Mouse (Mus musculus): ENCODE results near the gene BC035044.
A peak's percentile ranks its signal among the peaks of the same experiment; 100 is the strongest.

BC035044 gene

DNA sequence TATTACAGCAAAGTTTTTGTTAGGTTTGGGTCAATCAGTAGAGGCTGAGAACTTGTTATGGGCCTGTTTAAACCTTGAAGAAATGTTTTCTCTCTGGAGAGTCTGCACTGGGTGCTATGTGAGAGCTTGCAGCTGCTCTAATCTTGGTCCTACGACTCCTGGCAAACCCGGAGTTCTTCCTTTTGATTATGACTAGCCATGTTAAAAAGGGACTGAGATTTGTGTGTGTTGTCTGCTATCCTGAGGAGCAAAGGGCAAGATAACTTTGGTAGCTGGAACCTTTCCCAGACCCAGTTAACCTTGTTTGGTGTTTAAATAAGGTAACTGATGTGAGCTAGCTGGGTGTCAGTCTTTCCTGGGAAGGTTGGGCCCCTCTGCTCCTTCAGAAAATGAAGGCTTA, 40.3 kb downstream of the BC035044 start:
- DNase-seq (ENCODE audit: low read depth, low spot score): no peak

DNA sequence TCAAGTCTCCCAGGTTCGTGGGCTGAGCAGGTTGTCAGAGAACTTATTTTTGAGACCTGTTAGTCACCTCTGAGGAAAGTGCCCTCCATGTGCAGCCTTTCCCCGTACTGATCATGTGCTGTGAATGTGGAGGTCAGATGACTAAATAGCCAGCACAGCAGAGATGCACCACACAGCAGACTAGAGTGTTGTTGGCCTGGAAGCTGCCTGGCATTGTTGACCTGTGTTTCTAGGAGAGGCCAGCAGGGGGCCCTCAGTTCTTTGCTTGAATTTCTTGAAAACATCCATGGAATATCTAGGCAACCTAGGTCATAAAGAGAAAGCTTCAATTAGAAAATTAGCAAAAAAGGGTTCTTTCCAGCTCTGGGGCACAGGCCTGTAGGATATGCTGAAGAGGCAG, 41.0 kb downstream of the BC035044 start:
- DNase-seq (ENCODE audit: low read depth, low spot score): peak; percentile 64

DNA sequence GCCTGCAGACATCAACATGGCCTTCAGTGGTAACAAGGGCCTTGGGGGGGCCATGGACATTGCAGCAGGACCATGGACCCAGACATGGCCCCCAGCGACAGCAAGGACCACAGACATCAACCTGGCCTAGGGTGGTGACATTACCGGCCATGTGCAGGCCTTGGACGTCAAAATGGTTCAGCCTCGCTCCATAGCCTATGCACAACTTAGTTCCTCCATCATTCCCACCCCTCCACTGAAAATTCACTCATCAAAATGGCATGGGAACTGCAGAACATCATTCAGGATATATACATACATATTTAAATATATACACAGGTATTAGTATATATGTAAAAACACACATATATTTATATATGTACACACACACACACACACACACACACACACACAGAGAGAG, 43.5 kb downstream of the BC035044 start:
- DNase-seq (ENCODE audit: low read depth, low spot score): no peak

DNA sequence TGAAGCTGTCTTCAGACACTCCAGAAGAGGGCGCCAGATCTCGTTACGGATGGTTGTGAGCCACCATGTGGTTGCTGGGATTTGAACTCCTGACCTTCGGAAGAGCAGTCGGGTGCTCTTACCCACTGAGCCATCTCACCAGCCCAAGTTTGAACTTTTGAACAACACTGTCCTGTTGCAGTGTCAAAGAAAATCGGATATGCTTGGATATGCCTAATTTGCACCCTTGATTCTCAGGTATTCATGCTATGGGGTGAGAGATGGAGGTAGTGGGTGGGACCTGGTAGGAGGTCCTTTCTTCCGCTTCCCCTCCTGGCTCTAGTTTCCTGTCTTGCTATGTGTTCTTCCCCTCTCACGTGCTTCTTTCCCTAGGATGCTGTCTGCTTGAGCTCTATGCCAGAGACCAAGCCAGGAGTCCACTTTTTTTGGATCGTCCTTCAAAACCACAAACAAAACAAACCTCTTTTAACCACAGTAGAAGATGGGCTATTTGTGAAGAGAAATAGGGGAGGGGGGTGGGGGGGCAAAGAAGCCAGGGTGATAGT, 44.9 kb downstream of the BC035044 start:
- DNase-seq (ENCODE audit: low read depth, low spot score): no peak

DNA sequence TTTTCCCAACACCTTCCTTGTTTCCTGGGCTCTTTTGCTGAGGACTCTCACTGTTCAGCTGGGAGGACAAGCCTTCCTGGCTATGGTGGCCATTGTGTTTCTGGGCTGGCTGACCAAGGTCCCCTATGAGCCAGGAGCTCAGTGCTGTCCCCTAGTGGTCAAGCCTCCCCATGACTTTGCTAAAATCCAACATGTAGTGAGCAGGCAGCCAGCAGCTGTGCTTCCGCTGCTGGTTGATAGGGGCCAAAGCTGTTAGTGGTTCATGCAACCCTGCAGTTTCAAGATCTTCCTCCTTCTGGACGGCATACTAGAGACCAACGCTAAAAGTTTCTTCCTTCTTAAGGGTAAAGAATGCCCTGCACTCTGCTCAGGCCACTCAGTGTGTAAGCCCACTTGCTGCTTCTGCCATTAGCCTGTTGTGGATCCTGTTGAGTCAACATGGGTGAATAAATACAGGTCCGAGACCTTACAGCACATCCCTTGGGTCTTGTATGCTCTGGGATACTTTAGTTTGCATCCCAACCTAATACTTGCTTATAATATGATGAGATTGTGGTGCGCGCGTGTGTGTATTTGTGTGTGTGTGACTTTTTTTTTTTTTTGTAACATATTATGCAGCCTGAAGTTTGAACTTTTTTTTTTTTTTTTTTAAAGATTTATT, 45.5 kb downstream of the BC035044 start:
- DNase-seq (ENCODE audit: low read depth, low spot score): peak; percentile 84

DNA sequence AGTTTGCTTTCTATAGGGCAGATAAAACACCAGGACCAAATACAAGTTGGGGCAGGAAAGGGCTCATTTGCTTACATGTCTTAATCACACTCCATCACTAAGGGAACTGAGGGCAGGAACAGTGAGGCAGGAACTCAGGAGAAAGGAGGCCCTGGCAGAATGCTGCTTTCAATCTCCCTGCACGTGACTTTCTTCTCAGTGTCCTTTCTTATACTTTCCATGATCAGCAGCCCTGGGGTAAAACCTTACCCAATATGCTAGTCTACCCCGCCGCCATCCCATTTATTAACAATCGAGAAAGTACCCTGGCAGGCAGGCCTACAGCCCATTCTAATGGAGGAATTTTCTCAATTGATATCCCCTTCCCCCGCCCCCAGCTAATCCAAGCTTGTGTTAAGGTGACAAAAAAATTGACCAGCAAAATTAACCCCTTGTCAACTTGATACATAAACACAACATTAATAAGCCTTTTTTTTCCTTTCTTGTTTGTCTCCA, 46.3 kb downstream of the BC035044 start:
- no peak for DNase-seq (ENCODE audit: low read depth, low spot score)

DNA sequence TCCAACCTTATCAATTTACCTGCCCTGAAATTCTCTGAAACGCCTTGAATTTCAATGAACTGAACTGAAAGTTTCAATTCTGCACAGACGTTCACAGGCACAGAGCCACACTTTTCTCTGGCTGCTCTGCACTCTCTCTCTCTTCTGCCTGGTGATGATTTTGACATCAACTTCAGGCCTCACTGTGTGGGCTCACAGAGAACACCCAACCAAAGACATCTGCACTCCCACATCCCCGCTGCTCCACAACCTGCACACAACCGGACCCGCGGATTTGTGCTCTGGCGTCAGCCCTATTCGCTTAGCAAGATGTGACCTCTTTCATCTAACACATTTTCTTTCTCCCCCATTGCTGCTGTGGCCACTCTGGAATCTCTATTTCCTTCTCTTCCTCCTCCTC, 46.8 kb downstream of the BC035044 start:
- peak; percentile 36 for DNase-seq (ENCODE audit: low read depth, low spot score)

DNA sequence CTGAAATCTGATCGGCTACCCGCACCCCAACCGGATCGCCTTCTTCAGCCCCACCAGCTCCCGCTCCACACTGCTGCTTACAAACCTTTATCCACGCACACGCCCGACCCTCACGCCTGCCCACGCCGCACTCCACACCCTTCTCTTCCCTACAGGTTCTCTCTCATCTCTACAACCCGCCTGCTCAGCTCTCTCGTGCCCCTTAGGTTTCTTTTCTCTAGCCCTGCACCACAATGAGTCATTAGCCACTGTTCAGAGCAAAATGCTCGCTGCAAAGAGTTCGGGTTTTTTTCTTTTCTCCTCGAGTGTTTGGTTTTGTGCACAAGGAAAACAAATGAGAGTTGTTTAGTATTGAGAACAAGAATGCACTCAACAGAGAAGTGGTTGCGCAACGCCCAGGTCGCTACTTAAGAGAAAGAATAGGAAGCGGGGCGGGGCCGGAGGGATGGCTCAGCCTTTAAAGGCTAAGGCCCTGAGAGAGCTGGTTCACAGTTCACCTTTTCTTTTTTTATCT, 47.4 kb downstream of the BC035044 start:
- DNase-seq (ENCODE audit: low read depth, low spot score): peak; percentile 81

DNA sequence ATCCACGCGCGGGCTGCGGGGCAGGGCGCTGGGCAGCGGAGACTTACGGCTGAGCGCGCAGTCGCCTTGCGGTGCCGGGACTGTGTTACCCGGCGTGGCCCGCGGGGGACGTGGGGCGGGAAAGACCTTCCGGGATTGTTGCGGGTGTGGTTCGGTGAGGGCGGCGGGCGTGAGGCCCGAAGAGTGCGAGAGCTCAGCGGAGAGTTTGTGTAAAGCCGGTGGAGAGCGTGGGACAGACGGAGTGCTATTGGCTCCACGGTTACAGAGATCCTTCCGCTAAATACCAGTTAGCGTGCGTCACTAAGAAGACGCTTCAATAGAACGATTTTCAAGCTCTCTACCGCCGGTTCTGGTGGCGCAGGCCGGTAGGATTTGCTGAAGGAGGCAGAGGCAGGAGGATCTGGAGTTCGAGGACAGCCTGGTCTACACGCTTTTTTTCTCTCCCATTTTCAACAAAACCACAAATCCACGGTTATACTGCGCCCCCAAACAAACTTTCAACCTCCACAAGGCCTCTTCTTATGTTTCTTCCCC, 47.9 kb downstream of the BC035044 start:
- peak; percentile 97 for DNase-seq (ENCODE audit: low read depth, low spot score)

DNA sequence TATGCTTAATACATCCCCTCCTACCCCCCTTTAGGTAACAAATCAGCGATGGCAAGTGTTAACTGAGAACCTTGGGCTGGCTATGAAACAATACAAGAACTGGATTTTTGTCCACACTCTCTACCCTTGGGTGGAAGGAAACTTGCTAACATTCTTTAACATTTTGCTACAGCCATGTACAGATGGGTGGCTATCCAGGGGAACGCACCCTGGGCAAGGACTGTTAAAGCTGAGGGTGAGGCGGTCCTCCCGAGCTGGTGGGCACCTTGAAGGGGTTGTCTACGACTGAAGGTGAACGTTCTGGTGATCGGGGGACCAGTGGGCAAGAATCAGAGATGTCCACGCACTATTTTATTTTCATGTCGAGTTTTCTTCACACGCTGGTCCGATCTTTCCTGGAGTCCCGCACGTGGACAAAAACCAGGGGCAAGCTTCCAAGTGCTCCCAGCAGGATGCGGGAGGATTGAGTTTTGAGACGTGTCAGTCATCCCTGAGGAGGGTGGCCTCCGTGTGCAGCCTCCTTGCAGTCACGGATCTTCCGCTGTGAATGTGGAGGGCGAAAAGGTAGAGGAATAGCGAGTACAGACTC, 48.5 kb downstream of the BC035044 start:
- no peak for DNase-seq (ENCODE audit: low read depth, low spot score)

DNA sequence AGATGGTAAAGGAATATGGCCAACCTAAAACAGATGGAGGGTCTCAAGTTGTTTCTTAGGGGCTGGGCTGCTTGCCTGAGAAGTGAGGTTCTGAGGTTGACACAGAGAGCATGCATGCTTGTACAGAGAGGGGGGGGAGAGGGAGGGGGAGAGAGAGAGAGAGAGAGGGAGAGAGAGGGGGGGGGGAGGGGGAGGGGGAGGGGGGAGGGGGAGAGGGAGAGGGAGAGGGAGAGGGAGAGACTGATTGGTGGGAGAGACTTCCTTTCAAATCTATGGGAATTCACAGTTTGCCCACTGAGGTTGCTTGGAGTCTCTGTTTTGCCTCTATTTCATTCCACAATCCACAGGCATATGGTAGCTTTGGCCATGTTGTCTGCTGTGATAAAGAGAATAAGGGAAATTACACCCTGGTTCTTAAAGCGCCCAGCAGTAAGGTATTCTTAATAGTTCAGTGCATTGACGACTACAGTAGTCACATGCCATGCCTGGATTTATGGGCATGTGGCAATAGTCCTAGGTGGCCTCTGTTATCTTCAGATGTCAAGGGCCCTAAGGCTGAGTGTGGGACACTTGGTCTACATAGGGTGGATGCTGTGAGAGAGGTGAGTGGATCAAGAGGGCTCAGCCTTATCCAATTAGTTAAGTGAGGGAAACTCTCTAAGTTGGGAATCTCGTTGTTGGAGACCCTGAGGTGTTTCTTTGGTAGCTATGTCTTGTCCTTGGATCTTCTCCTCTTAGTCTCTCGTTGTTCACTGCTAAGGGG, 49.4 kb downstream of the BC035044 start:
- peak; percentile 36 for DNase-seq (ENCODE audit: low read depth, low spot score)

DNA sequence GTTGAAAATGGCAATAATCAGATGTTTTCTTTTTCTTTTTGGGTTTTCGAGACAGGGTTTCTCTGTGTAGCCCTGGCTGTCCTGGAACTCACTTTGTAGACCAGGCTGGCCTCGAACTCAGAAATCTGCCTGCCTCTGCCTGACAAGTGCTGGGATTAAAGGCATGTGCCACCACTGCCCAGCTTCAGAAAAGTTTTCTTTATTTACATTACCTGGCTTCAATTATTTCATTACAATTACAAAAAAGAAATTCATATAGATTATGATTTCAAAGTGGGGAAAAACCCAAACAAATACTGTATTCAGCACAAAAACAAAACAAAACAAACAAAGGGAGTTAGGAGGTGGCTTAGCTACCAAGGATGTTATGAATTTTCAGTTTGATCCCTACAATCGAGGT, 50.3 kb downstream of the BC035044 start:
- DNase-seq (ENCODE audit: low read depth, low spot score): peak; percentile 25

DNA sequence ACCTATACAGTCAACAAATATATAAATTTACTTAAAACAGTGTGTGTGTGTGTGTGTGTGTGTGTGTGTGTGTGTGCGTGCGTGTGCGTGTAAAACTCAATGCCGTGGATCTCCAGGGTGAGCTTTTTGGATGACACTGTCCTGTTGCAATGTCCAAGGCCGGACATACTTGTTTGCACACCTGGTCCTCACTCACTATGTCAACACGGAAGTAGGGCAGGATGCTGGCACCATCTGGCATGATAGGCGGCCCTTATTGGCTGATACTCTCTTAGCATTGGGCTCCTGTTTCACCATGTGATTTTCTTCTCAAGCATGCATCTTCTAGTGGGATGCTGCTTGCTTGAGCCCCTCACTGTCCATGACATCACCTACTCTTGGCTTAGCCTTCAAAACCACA, 51.0 kb downstream of the BC035044 start:
- no peak for DNase-seq (ENCODE audit: low read depth, low spot score)

DNA sequence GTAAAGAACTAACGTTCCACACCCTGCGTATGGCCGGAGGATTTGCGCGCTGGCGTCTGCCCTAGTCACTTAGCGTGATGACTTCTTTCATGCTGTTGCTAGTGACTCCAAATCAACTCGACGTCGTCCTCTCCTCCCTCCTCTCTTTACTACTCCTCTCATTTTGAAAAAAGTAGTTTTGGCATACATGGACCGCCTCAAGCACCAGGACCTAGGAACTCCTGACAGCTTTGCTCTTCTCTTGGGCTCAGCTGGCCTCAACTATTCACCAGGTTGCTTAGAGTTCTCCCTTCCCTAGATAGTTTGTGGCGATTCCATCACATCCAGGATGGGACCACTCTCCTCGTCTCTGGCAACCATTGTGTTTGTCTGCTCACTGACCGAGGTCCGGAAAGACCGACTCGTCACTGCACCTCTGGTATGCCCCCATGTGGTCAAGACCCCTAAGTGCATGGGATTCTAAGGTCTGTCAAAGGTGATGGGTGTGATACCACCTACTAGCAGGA, 51.6 kb downstream of the BC035044 start:
- peak; percentile 91 for DNase-seq (ENCODE audit: low read depth, low spot score)

DNA sequence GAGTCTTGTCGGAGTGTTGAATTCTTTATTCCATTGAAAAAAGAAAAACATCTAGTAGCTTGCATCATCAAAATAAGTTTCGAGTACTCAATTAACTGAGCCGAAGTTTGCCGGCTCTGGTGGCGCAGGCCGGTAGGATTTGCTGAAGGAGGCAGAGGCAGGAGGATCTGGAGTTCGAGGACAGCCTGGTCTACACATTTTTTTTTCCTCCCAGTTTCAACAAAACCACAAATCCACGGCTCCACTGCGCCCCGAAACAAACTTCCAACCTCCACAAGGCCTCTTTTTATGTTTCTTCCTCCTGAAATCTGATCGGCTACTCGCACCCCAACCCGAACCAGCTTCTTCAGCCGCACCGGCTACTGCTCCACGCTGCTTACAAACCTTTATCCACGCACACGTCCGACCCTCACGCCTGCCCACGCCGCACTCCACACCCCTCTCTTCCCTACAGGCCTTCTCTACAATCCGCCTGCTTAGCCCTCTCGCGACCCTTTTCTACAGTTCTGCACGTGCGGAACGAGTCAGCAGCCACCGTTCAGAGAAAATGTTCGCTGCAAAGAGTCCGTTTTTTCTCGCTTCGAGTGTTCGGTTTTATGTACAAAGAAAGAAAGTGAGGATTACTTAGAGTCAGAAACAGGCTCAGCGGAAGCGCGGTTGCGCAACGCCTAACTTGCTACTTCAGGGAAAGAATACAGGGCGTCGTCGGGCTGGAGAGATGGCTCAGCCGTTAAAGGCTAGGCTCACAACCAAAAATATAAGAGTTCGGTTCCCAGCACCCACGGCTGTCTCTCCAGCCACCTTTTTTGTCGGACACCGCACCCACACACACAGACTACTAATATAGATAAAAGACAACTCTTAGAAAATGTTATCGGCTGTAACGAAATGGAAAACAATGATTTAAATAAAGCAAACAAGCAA, 52.3 kb downstream of the BC035044 start:
- DNase-seq (ENCODE audit: low read depth, low spot score): peak; percentile 93

DNA sequence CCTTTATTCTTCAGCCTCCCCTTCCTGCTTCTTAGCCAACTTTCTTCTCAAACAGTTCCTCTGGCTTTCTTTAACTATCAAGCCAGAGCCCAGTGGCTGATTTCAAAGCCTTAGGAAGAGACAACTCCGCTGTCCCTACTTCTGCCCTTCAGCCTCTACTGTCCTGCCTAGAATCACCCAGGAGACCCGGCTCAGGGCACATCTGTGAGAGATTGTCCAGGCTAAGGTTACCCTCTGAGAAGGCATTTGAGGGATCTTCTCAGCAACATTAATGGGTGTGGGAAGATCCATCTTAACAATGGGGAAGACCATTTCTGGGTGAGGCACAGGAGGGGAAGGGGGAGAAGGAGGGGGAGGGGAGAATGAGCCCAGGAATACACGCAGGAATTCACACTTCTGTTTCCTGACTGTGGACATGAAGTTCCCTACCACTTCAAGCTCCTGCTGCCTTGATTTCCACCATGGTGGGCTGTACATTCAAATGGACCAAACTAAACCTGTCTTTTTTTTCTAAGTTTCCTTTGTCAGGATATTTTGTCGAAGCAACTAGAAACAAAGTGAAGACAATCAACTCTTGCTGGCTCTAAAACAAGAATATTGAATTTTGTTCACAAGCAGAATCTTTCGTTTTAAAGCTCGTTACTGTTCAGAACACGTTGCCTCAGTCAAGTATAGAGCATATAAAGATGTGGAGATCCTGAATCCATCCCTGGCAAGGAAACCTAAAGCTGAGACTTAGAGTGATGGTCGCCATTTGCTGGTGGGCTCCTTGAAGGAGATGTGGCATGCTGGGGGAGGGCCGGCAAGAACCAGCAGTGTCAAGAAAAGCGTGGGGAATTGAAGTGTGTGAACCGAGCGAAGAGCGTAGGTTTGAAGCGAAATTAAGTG, 53.2 kb downstream of the BC035044 start:
- peak; percentile 34 for DNase-seq (ENCODE audit: low read depth, low spot score)

DNA sequence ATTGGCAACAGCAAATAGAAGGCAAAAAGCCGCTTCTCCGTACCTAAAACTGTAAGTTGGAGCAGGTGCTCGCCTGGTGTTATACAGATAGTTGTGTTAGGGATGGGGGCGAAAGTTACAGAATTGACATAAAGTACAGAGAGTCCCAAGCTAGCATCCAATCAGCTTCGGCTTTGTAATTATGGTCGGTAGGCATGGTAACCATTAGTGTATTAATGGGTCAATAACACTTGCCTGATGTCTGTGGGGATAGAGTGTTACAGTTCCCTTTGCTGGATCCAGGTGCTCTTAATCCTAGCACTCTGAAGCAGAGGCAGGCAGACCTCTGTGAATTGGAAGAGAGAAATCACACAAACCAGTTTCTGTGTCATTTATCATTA, 54.0 kb downstream of the BC035044 start:
- peak; percentile 50 for DNase-seq (ENCODE audit: low read depth, low spot score)

DNA sequence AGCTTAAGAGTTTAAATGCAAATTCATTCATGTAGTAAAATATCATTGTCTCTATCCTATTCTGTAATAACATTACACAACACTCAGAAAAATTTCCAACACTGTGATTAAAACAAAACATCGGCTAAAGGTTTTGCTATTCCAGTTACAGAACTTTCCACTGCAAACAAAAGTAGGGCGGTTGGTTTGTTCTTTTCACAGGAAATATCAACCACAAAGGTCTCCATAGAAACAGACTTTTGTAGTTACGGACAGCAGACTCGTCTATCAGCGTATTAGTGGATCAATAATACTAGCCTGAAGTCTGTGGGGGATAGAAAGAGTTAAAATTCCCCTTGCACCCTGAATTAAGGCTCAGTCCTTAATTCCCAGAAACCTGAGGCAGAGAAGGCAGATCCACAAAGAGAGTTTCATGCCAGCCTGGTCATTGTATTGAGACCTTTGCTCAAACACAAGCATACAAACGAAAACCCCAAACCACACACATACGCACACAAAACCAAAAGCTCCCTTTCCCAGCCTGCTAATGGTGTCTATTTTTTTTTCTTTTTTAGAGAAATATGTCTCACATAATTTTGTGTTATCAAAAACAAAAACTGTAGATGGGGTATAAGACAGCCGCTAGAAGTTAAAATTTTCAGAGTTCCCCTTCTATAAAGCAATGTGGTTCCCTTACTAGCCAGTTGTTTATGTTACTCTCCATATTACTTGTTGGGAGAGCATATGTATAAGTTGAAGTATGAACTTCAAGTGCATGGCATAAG, 54.6 kb downstream of the BC035044 start:
- DNase-seq (ENCODE audit: low read depth, low spot score): peak; percentile 86

DNA sequence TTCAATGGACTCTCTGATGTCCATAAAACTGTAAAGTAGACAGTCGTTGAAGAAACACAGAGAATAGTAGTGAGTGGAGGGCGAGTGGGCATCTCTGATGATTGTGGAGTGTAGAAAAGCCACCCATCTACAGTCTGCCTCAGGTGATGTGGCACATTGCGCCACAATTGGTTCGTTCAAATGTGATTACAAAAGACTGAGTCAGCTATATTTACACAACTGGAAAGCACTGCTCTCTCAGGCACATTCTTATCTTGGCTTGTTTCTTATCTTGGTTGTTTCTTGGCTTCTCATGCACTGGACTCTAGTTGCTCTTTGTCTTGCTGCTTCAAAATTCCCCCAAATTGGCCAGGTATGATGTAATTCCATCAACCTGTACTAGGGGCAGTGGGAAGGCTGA, 55.4 kb downstream of the BC035044 start:
- DNase-seq (ENCODE audit: low read depth, low spot score): peak; percentile 55
